Mouse (Mus musculus): ENCODE measurements around the gene Galns. TPM values are rescaled to one million over a fixed set of nuclear protein-coding genes. Genes with fewer than 3 reads are reported as not detected.

The Galns gene
- total RNA-seq, 2 experiments from 2014 or later, result 8.0 to 8.3 TPM

GRCm38 (mm10) chr8:122567361-122568108 is 43.7 kb downstream of the Galns start, which contains the start of gene Cdt1:
Gene Cdt1 (plus strand): TSS chr8:122568015.
- peak; percentile 97 for DNase-seq

GRCm38 (mm10) chr8:122566766-122567165 is 44.5 kb downstream of the Galns start:
- DNase-seq, result peak; percentile 62

- DNase-seq, result no peak
Measured at GRCm38 (mm10) chr8:122564363-122565352, 46.6 kb downstream of the Galns start.

GRCm38 (mm10) chr8:122561199-122561598 is 50.1 kb downstream of the Galns start:
- DNase-seq, result no peak

- DNase-seq, result no peak
Measured at GRCm38 (mm10) chr8:122558671-122559349, 52.5 kb downstream of the Galns start.

GRCm38 (mm10) chr8:122557248-122558038 is 53.8 kb downstream of the Galns start:
- DNase-seq, result no peak

- peak; percentile 77 for DNase-seq
Measured at GRCm38 (mm10) chr8:122556030-122557009, 54.9 kb downstream of the Galns start.

GRCm38 (mm10) chr8:122554786-122555185 is 56.5 kb downstream of the Galns start:
- DNase-seq, result no peak

- peak; percentile 96 for DNase-seq
Measured at GRCm38 (mm10) chr8:122551265-122552051, 59.8 kb downstream of the Galns start, which contains the start of gene Piezo1. Gene Piezo1 (minus strand): TSS chr8:122551329.

GRCm38 (mm10) chr8:122550995-122551264 is 60.3 kb downstream of the Galns start:
- no peak for DNase-seq

- peak; percentile 73 for DNase-seq
Measured at GRCm38 (mm10) chr8:122550234-122550994, 60.8 kb downstream of the Galns start.

- no peak for DNase-seq
Measured at GRCm38 (mm10) chr8:122548891-122549439, 62.3 kb downstream of the Galns start.

- DNase-seq, result no peak
Measured at GRCm38 (mm10) chr8:122548331-122548730, 62.9 kb downstream of the Galns start.

GRCm38 (mm10) chr8:122547815-122548214 is 63.4 kb downstream of the Galns start:
- no peak for DNase-seq

GRCm38 (mm10) chr8:122546811-122547453 is 64.3 kb downstream of the Galns start:
- DNase-seq, result peak; percentile 77

- no peak for DNase-seq
Measured at GRCm38 (mm10) chr8:122546066-122546755, 65.1 kb downstream of the Galns start.

GRCm38 (mm10) chr8:122544138-122544537 is 67.1 kb downstream of the Galns start:
- DNase-seq, result no peak

Data from adrenal gland, postnatal 10 days (tissue).